Mouse (Mus musculus) yolk sac, embryonic 10.5 days (tissue): ENCODE data around the gene Erich4.
"Not testable (repeated sequence)": the region's sequence is repeated elsewhere in the genome, so short reads cannot be mapped to it uniquely, and the experiment has no call there.

Source experiments
- DNase-seq: peaks from one replicate; pipeline ENCODE4 v3.0.0-alpha.2; 2017; ENCODE audit warnings: low spot score

Erich4 gene

DNA sequence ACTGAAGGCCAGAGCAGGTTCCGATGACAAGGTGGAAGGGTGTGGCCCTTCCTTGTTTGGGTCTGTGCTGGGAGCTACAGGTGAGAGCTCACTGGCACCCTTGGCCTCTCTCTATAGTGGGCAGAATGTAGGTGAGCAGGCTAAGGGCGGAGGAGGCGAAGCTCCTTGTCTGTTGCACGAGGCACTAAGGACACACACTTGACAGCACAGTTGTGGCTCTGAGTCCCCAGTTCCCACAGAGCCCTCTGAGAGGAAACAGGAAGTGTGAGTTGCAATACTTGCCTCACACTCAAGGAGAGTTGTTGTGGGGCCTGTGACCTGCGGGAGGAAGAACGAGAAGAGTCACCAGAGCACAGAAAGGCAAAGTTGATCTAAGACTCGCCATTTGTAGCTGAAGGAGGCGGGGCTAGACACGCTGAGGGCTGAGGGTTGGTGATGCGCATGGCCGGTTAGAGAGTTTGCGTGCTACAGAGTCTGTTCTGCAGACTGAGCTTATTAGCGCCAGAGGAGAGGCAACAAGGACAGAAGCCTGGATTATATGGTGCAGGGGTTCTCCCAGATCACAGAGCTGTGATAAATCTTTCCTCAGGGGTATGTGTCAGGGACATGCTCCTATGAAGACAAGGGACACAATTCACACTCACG, 38.8 kb downstream of the Erich4 start:
- DNase-seq: not testable (repeated sequence)

- DNase-seq: not testable (repeated sequence)
Observed at GRCm38 (mm10) chr7:25576308-25576707, 39.4 kb downstream of the Erich4 start.

- no peak for DNase-seq
Observed at GRCm38 (mm10) chr7:25575870-25576269, 39.8 kb downstream of the Erich4 start.

DNA sequence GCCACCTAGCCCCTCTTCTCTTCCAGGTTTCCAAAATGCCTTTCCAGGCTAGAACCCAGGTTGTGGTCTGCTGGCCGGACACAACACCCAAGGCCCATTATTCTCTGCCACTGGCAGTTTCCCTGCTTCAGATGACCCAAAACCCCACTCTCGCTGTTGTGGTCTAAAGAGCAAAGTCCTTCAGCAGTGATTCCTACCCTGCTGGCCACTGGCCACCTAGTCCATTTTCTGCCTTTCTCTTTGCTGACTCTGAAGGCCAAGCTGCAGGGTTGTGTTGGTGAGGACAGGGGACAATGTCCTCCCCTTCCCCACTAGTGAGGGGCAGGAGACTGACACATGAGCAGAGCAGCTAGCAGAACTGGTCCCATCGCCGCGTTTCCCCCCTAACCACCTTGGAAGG, 40.6 kb downstream of the Erich4 start:
- peak; percentile 56 for DNase-seq

DNA sequence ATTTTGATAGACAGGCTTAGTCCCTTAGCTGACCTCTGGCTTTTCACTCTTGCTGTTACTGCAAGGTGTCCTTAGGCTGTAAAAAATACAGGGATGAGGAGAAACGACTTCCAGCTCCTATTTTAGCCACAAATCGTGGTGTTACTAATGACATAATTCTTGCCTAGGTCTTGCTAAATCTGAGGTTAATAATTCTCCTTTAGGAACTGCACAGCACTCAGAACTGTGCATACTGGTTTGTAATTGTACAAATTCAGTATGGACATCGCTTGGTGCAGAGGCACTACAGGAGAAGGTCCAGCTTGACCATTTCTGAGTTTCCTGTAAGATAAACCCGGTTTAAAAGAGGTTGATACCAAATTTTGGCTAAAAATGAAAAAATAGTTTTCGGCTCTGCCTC, 41.9 kb downstream of the Erich4 start:
- DNase-seq: not testable (repeated sequence)

- no peak for DNase-seq
Observed at GRCm38 (mm10) chr7:25568721-25569120, 47.0 kb downstream of the Erich4 start.
